Mouse (Mus musculus): ENCODE measurements around the gene Izumo4. TPM values are rescaled to one million over a fixed set of nuclear protein-coding genes. Genes with fewer than 3 reads are reported as not detected.

Izumo4 gene
- total RNA-seq, 2 experiments from 2014 or later = 2.6 to 3.0 TPM

- peak; percentile 66 for DNase-seq
Observed at GRCm38 (mm10) chr10:80748609-80749008, 46.6 kb downstream of the Izumo4 start.

GRCm38 (mm10) chr10:80751188-80751832 is 49.3 kb downstream of the Izumo4 start:
- intact Hi-C loops (cut with DNase I) = no loop called here
- peak overlapping the region; percentile 69 for H3K4me3 ChIP-seq
- peak overlapping the region; percentile 98 for H3K27ac ChIP-seq
- peak; percentile 67 for TF ChIP-seq CTCF (IDR thresholded peaks at IDR 0.05)
- DNase-seq = peak; percentile 87

More at GRCm38 (mm10) chr10:80748609-80749008, 46.6 kb downstream of the Izumo4 start:
- intact Hi-C loops (cut with DNase I) = loop anchor here (5.0 kb wide), 2 partner anchors 59 to 244 kb away; partner anchors contain the start of gene Amh
- H3K27ac ChIP-seq = no peak overlapping the region
- H3K4me3 ChIP-seq = no peak overlapping the region
- TF ChIP-seq CTCF (IDR thresholded peaks at IDR 0.05) = no peak

- no peak for TF ChIP-seq CTCF (IDR thresholded peaks at IDR 0.05)
- Histone ChIP-seq H3K27ac (peak overlapping the region; percentile 98), H3K4me3 (peak overlapping the region; percentile 69)
- intact Hi-C loops (cut with DNase I) = no loop called here
- DNase-seq = peak; percentile 88
Observed at GRCm38 (mm10) chr10:80752079-80752625, 50.2 kb downstream of the Izumo4 start.

GRCm38 (mm10) chr10:80754594-80755290 is 52.8 kb downstream of the Izumo4 start, which contains the start of gene Dot1l:
TSS of gene Dot1l (plus strand) at chr10:80755206.
- Histone ChIP-seq H3K4me3 (peak within 1 kb of the TSS; percentile 92), H3K27ac (peak within 1 kb of the TSS; percentile 98)
- no peak for TF ChIP-seq CTCF (IDR thresholded peaks at IDR 0.05)
- peak; percentile 100 for DNase-seq
- intact Hi-C loops (cut with DNase I) = no loop called here

Other genes with a start within 250 kb of the Izumo4 start
- gene Onecut3, start 207.3 kb upstream of the Izumo4 start, total RNA-seq (2021) = not detected
- not detected for gene Atp8b3, start 163.1 kb upstream of the Izumo4 start, total RNA-seq (2021)
- 10 to 100 TPM in 1 of 2 experiments, 1 to 10 TPM in 1; 9.8 to 10.4 TPM for gene Rexo1, start 140.6 kb upstream of the Izumo4 start, total RNA-seq (2021)
- gene Klf16, start 124.9 kb upstream of the Izumo4 start, total RNA-seq (2021) = 1 to 10 TPM in 1 of 2 experiments, under 1 TPM in 1; 0.92 to 1.9 TPM
- 10 to 100 TPM; 60.6 to 61.7 TPM for gene Abhd17a, start 111.8 kb upstream of the Izumo4 start, total RNA-seq (2021)
- 10 to 100 TPM; 17.0 to 17.5 TPM for gene Scamp4, start 99.3 kb upstream of the Izumo4 start, total RNA-seq (2021)
- under 1 TPM; 0.48 to 0.89 TPM for gene Adat3, start 99.3 kb upstream of the Izumo4 start, total RNA-seq (2021)
- gene Gm49322, start 96.2 kb upstream of the Izumo4 start, total RNA-seq (2021) = under 1 TPM; 0.28 to 0.38 TPM
- 100 to 1,000 TPM; 101 to 105 TPM for gene Csnk1g2, start 79.3 kb upstream of the Izumo4 start, total RNA-seq (2021)
- 10 to 100 TPM; 34.7 to 40.0 TPM for gene Btbd2, start 45.1 kb upstream of the Izumo4 start, total RNA-seq (2021)
- gene Mknk2, start 24.1 kb upstream of the Izumo4 start, total RNA-seq (2021) = 100 to 1,000 TPM; 253 TPM
- gene Mob3a, start 207 bp upstream of the Izumo4 start, total RNA-seq (2021) = 1 to 10 TPM; 4.9 to 5.5 TPM
- 10 to 100 TPM; 27.0 to 33.5 TPM for gene Ap3d1, start 40.1 kb downstream of the Izumo4 start, total RNA-seq (2021)
- gene Dot1l, start 53.0 kb downstream of the Izumo4 start, total RNA-seq (2021) = 10 to 100 TPM; 19.9 to 23.1 TPM
- gene Sf3a2, start 96.0 kb downstream of the Izumo4 start, total RNA-seq (2021) = 10 to 100 TPM; 28.9 to 29.1 TPM
- gene Plekhj1, start 96.4 kb downstream of the Izumo4 start, total RNA-seq (2021) = 10 to 100 TPM; 22.3 to 29.8 TPM
- under 1 TPM; 0.38 to 0.98 TPM for gene Amh, start 103.1 kb downstream of the Izumo4 start, total RNA-seq (2021)
- gene Jsrp1, start 111.3 kb downstream of the Izumo4 start, total RNA-seq (2021) = 100 to 1,000 TPM; 397 to 414 TPM
- 100 to 1,000 TPM; 579 to 691 TPM for gene Oaz1, start 124.5 kb downstream of the Izumo4 start, total RNA-seq (2021)
- 10 to 100 TPM; 10.9 to 11.3 TPM for gene Lingo3, start 141.9 kb downstream of the Izumo4 start, total RNA-seq (2021)
- gene Lsm7, start 153.0 kb downstream of the Izumo4 start, total RNA-seq (2021) = 10 to 100 TPM; 13.5 to 20.0 TPM
- 10 to 100 TPM; 11.3 to 18.5 TPM for gene Sppl2b, start 153.1 kb downstream of the Izumo4 start, total RNA-seq (2021)
- under 1 TPM in 1 of 2 experiments, not detected in 1; 0.08 TPM for gene Tmprss9, start 169.7 kb downstream of the Izumo4 start, total RNA-seq (2021)
- gene Timm13, start 198.8 kb downstream of the Izumo4 start, total RNA-seq (2021) = 100 to 1,000 TPM; 110 to 139 TPM
- 1 to 10 TPM; 1.9 to 3.0 TPM for gene Lmnb2, start 216.1 kb downstream of the Izumo4 start, total RNA-seq (2021)
- 10 to 100 TPM; 23.6 to 28.4 TPM for gene Gadd45b, start 227.9 kb downstream of the Izumo4 start, total RNA-seq (2021)